Mouse (Mus musculus) CH12.LX (cell line): ENCODE measurements around the gene Sufu. TPM values are rescaled to one million over a fixed set of nuclear protein-coding genes. Genes with fewer than 3 reads are reported as not detected.

Source experiments
- DNase-seq: peaks from one replicate; pipeline ENCODE4 v3.0.0-alpha.2; 2013; ENCODE audit errors: extremely low read depth
- H3K27ac ChIP-seq: 2 replicates; pipeline ENCODE4 v1.5.1; 2012; ENCODE audit warnings: low read depth, mild to moderate bottlenecking, control low read depth, moderate library complexity; ENCODE audit not compliant: insufficient read depth
- H3K27me3 ChIP-seq: replicated peaks from 2 replicates; pipeline ENCODE3; 2012; ENCODE audit warnings: inconsistent platforms
- H3K36me3 ChIP-seq, 2 experiments: replicated peaks in 1 of 2; 2 replicates each; pipeline versions ENCODE3 to v1.6.1; 2012; ENCODE audit warnings: inconsistent platforms in 1 of 2, low read length in 1 of 2, mild to moderate bottlenecking in 1 of 2, mixed read lengths in 1 of 2, moderate library complexity in 1 of 2; ENCODE audit not compliant: control insufficient read depth in 1 of 2, insufficient read depth in 1 of 2
- H3K4me1 ChIP-seq, 2 experiments: 2 replicates each; pipeline ENCODE4 v1.6.1; 2012; ENCODE audit warnings: inconsistent platforms in 1 of 2, moderate library complexity in 1 of 2; ENCODE audit not compliant: insufficient read depth in 2 of 2, control insufficient read depth in 1 of 2
- H3K4me2 ChIP-seq: 2 replicates; pipeline ENCODE4 v1.6.1; 2012; ENCODE audit warnings: low read depth, mild to moderate bottlenecking, control low read depth; ENCODE audit not compliant: poor library complexity, insufficient read depth, severe bottlenecking
- H3K4me3 ChIP-seq, 3 experiments: fragments of 150-350 bp in 1 of 3; sonication (generic) in 1 of 3; replicated peaks in 1 of 3; 2 replicates each; pipeline versions ENCODE3 to v1.5.1; 2011 to 2012; ENCODE audit warnings: low read depth in 2 of 3, low read length in 2 of 3, mild to moderate bottlenecking in 2 of 3, moderate library complexity in 2 of 3, control low read depth in 1 of 3, improper control_type of control experiment in 1 of 3, inconsistent platforms in 1 of 3, mixed read lengths in 1 of 3; ENCODE audit not compliant: poor library complexity in 1 of 3
- H3K79me2 ChIP-seq: replicated peaks from 2 replicates; pipeline ENCODE4 v1.6.1; 2012; ENCODE audit warnings: mild to moderate bottlenecking, moderate library complexity; ENCODE audit not compliant: control insufficient read depth, poor library complexity, insufficient read depth, severe bottlenecking; ENCODE audit errors: extremely low read depth
- H3K9ac ChIP-seq: 2 replicates; pipeline ENCODE4 v1.6.1; 2012; ENCODE audit warnings: low read depth, mild to moderate bottlenecking, control low read depth, moderate library complexity; ENCODE audit not compliant: insufficient read depth
- H3K9me3 ChIP-seq: replicated peaks from 2 replicates; pipeline ENCODE3; 2012; ENCODE audit warnings: low read length, inconsistent platforms, mixed read lengths
- CHD1 ChIP-seq: IDR thresholded peaks from 2 replicates; pipeline ENCODE4 v1.6.1; 2012; ENCODE audit warnings: low read depth, low read length, improper control_type of control experiment, inconsistent platforms
- ELF1 ChIP-seq: IDR thresholded peaks from 2 replicates; pipeline ENCODE4 v1.6.1; 2014; ENCODE audit warnings: low read depth, mild to moderate bottlenecking, inconsistent platforms, low read length, improper control_type of control experiment
- ETS1 ChIP-seq: conservative IDR thresholded peaks from 2 replicates; pipeline ENCODE4 v1.6.1; 2012; ENCODE audit warnings: low read depth, mild to moderate bottlenecking, inconsistent platforms, low read length, improper control_type of control experiment, moderate library complexity
- JUND ChIP-seq: conservative IDR thresholded peaks from 2 replicates; pipeline ENCODE4 v1.6.1; 2011; ENCODE audit warnings: low read depth, low read length, improper control_type of control experiment
- MEF2A ChIP-seq: IDR thresholded peaks from 2 replicates; pipeline ENCODE4 v1.6.1; 2014; ENCODE audit warnings: low read depth, mild to moderate bottlenecking, inconsistent platforms, low read length, improper control_type of control experiment, borderline replicate concordance
- MXI1 ChIP-seq: IDR thresholded peaks from 2 replicates; pipeline ENCODE4 v1.6.1; 2011; ENCODE audit warnings: mild to moderate bottlenecking, low read depth, low read length, improper control_type of control experiment
- NELFE ChIP-seq: IDR thresholded peaks from 2 replicates; pipeline ENCODE4 v1.6.1; 2011; ENCODE audit warnings: low read depth, low read length, improper control_type of control experiment
- RAD21 ChIP-seq: IDR thresholded peaks from 2 replicates; pipeline ENCODE4 v1.6.1; 2011; ENCODE audit warnings: low read depth, mild to moderate bottlenecking, low read length, improper control_type of control experiment, moderate library complexity
- SMC3 ChIP-seq: IDR thresholded peaks from 2 replicates; pipeline ENCODE4 v1.6.1; 2011; ENCODE audit warnings: low read depth, low read length, improper control_type of control experiment
- TCF12 ChIP-seq: IDR thresholded peaks from 2 replicates; pipeline ENCODE4 v1.6.1; 2014; ENCODE audit warnings: low read depth, mild to moderate bottlenecking, inconsistent platforms, low read length, improper control_type of control experiment
- USF2 ChIP-seq: conservative IDR thresholded peaks from 2 replicates; pipeline ENCODE4 v1.6.1; 2011; ENCODE audit warnings: low read depth, low read length, improper control_type of control experiment
- ZC3H11A ChIP-seq: IDR thresholded peaks from 2 replicates; pipeline ENCODE4 v1.6.1; 2012; ENCODE audit warnings: low read depth, mild to moderate bottlenecking, inconsistent platforms, low read length, improper control_type of control experiment
- ZKSCAN1 ChIP-seq: IDR thresholded peaks from 2 replicates; pipeline ENCODE4 v1.6.1; 2012; ENCODE audit warnings: low read depth, inconsistent platforms, low read length, improper control_type of control experiment, borderline replicate concordance
- ZMIZ1 ChIP-seq: IDR thresholded peaks from 2 replicates; pipeline ENCODE4 v1.6.1; 2012; ENCODE audit warnings: low read depth, mild to moderate bottlenecking, inconsistent platforms, low read length, improper control_type of control experiment
- ZNF384 ChIP-seq: IDR thresholded peaks from 2 replicates; pipeline ENCODE4 v1.6.1; 2012; ENCODE audit warnings: low read depth, low read length, improper control_type of control experiment, inconsistent platforms
- dilution Hi-C: fragments of 300-500 bp; cut with MboI; formaldehyde crosslinking; loops from 2 replicates; pipeline ENCODE4 v1.14.3; 2020; ENCODE audit warnings: low sequenced_read_pairs; ENCODE audit not compliant: extremely low pct_unique_long_range_greater_than_20kb, extremely low pct_ligation_motif_present
- in situ Hi-C: fragments of 300-500 bp; cut with MboI; formaldehyde crosslinking; loops from 3 replicates; pipeline ENCODE4 v1.14.3; 2019; ENCODE audit warnings: low sequenced_read_pairs, low pct_ligation_motif_present, low pct_unique_long_range_greater_than_20kb, mixed read lengths
- polyA plus RNA-seq: library from polyadenylated mRNA; unstranded; fragments of >175 nt; gene quantifications from 2 replicates; pipeline ENCODE4 v1.2.1, GENCODE M21; 2012; ENCODE audit warnings: low read depth; ENCODE audit not compliant: insufficient read length
- total RNA-seq, 2 experiments: library from RNA; depleted of rRNA; stranded (reverse); fragments of 300-350 nt in 1 of 2; fragments of >200 nt in 1 of 2; gene quantifications; 2 replicates each; pipeline ENCODE4 v1.2.3; 2012 to 2014

Gene Sufu
- total and polyA plus RNA-seq, 3 experiments: 3.6 to 22.6 (median 9.8) TPM

- Histone ChIP-seq H3K36me3 (peaks cover 0 to 13% of the 10 kb centered on the region in 2 experiments), H3K9me3 (no peaks in the 10 kb centered on the region), H3K4me1 (peaks cover 3 to 19% of the 10 kb centered on the region in 2 experiments; a peak in 3 of 4 replicates), H3K4me2 (peak overlapping the region; percentile 85), H3K79me2 (no peaks in the 10 kb centered on the region), H3K4me3 (peak overlapping the region; percentile 49 to 63 (median 60)), H3K9ac (peak overlapping the region; percentile 69), H3K27me3 (no peaks in the 10 kb centered on the region), H3K27ac (no peak overlapping the region)
- no peak for TF ChIP-seq SMC3
- TF ChIP-seq TCF12: no peak
- peak; percentile 14; the same call in 1 of the 2 replicates for TF ChIP-seq MXI1
- dilution Hi-C loops: no loop called here
- in situ Hi-C loops: loop anchor here (5.0 kb wide), 1 partner anchor 35 kb away; no protein-coding TSS in a partner anchor
- no peak for DNase-seq
Observed at GRCm38 (mm10) chr19:46357344-46358280, 39.1 kb upstream of the Sufu start.

DNA sequence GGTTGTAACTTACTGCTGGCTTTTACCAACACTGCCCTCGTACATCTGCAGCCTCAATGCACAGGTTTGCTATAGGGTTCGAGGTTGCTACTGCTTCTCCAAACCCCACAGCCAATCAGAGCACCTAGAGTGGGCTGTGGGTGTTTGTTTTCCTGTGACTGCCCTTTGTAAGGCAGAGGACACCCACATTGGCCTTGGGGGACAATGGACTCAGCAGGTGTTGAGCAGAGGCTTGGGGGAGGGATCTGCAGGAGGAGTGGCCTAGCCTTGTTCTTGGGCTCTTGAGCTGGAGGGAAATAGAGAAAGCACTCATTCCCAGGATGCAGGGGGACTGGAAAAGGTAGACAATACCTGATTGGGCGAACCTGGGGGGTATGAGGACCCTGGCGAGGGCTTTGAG, 38.3 kb upstream of the Sufu start:
- DNase-seq: no peak
- TF ChIP-seq ZNF384: no peak
- no peak overlapping the region for H3K4me3 ChIP-seq
- H3K9me3 ChIP-seq: no peaks in the 10 kb centered on the region
- H3K9ac ChIP-seq: no peak overlapping the region
- peaks cover 3 to 22% of the 10 kb centered on the region in 2 experiments; a peak in 3 of 4 replicates for H3K4me1 ChIP-seq
- in situ Hi-C loops: loop anchor here (5.0 kb wide), 1 partner anchor 34 kb away; no protein-coding TSS in a partner anchor
- H3K36me3 ChIP-seq: peaks cover 0 to 16% of the 10 kb centered on the region in 2 experiments
- no peak overlapping the region for H3K27ac ChIP-seq
- H3K79me2 ChIP-seq: no peaks in the 10 kb centered on the region
- H3K4me2 ChIP-seq: no peak overlapping the region
- dilution Hi-C loops: no loop called here
- H3K27me3 ChIP-seq: no peaks in the 10 kb centered on the region

- Histone ChIP-seq H3K9ac (no peak overlapping the region), H3K27me3 (no peaks in the 10 kb centered on the region), H3K4me2 (no peak overlapping the region), H3K79me2 (no peaks in the 10 kb centered on the region), H3K4me3 (no peak overlapping the region), H3K9me3 (no peaks in the 10 kb centered on the region), H3K4me1 (peaks cover 0 to 19% of the 10 kb centered on the region in 2 experiments; a peak in 2 of 4 replicates), H3K27ac (no peak overlapping the region), H3K36me3 (peaks cover 0 to 23% of the 10 kb centered on the region in 2 experiments)
- in situ Hi-C loops: loop anchor here (10.0 kb wide), 1 partner anchor 227 kb away; the partner anchor contains the start of gene Elovl3
- dilution Hi-C loops: no loop called here
- TF ChIP-seq ZKSCAN1 (no peak), ZC3H11A (no peak), CHD1 (no peak), SMC3 (no peak), ETS1 (no peak), MEF2A (no peak), ELF1 (no peak), NELFE (no peak), JUND (no peak), USF2 (no peak), RAD21 (no peak), ZMIZ1 (no peak), TCF12 (no peak)
- DNase-seq: no peak
Observed at GRCm38 (mm10) chr19:46362104-46362503, 34.6 kb upstream of the Sufu start.
